Mouse (Mus musculus) gastrocnemius, postnatal 10 days (tissue): ENCODE data around the gene Fam163a. TPM values are rescaled to one million over a fixed set of nuclear protein-coding genes. Genes with fewer than 3 reads are reported as not detected.

Experiments used
- DNase-seq: peaks from one replicate; pipeline ENCODE4 v3.0.0; 2021; ENCODE audit warnings: mixed read lengths
- total RNA-seq, 2 experiments: library from RNA; stranded (reverse); gene quantifications; 2 replicates each; pipeline ENCODE4 v1.2.3; 2021

Fam163a gene
- total RNA-seq, 2 experiments from 2014 or later, result 0.05 to 0.07 TPM

DNA sequence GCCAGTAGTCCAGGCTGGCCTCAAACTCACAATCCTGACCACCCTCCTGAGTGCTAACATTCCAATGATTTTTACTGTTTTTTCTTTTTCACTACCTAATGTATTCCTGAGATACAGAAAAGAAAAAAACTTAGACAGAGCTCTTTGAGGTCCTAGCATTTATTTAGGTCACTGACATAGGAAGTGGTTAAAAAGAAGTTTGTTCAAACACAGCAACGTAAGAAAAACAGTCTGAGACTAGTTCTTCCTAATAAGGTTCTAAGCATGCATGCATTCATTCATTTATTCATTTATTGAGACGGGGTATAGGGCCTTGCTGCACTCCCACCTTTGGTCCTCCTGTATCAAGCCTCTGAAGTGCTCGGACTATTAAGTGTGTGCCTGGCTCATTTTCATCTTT lies 177.0 kb downstream of the Fam163a start:
- DNase-seq, result no peak

Other genes with a start within 250 kb of the Fam163a start
- 10 to 100 TPM; 33.6 to 37.5 TPM for gene Cep350, start 231.8 kb downstream of the Fam163a start, total RNA-seq
- gene Tor1aip2, start 169.6 kb downstream of the Fam163a start, total RNA-seq, result 10 to 100 TPM; 64.9 to 78.2 TPM
- gene Tor1aip1, start 168.5 kb downstream of the Fam163a start, total RNA-seq, result 10 to 100 TPM; 74.1 to 76.2 TPM
- gene Tdrd5, start 98.6 kb upstream of the Fam163a start, total RNA-seq, result not detected
- not detected for gene Nphs2, start 105.7 kb upstream of the Fam163a start, total RNA-seq
- gene Gm2000, start 161.0 kb upstream of the Fam163a start, total RNA-seq, result 100 to 1,000 TPM; 595 to 608 TPM
- gene Axdnd1, start 216.1 kb upstream of the Fam163a start, total RNA-seq, result under 1 TPM in 1 of 2 experiments, not detected in 1; 0.16 TPM